Mouse (Mus musculus): ENCODE results near the gene 2900026A02Rik. TPM values are rescaled to one million over a fixed set of nuclear protein-coding genes. Genes with fewer than 3 reads are reported as not detected.

Gene 2900026A02Rik
- total RNA-seq, 1 experiment, result 12.3 TPM

- no peak for DNase-seq (ENCODE audit: low read depth, low spot score)
- no peaks in the 10 kb centered on the region for H3K9me3 ChIP-seq (ENCODE audit: control insufficient read depth, insufficient read depth, low read depth, low read length)
- TF ChIP-seq ZC3H11A (IDR thresholded peaks at IDR 0.05; ENCODE audit: borderline replicate concordance, low read depth, low read length) (no peak), ZNF384 (IDR thresholded peaks at IDR 0.05; ENCODE audit: low read depth, low read length) (no peak), HCFC1 (IDR thresholded peaks at IDR 0.05; ENCODE audit: borderline replicate concordance, insufficient read depth, low read length) (no peak), CHD2 (IDR thresholded peaks at IDR 0.05; ENCODE audit: low read depth, low read length) (no peak), MAFK (IDR thresholded peaks at IDR 0.05; ENCODE audit: insufficient read depth, low read depth, low read length) (no peak)
- H3K27ac ChIP-seq (ENCODE audit: insufficient read depth, low read depth, low read length, poor library complexity, severe bottlenecking), result no peak overlapping the region
- H3K4me1 ChIP-seq (ENCODE audit: control insufficient read depth in 2 of 2, insufficient read depth in 2 of 2, low read length in 2 of 2, poor library complexity in 1 of 2), result peaks cover 0 to 35% of the 10 kb centered on the region in 2 experiments; a peak in 2 of 4 replicates
- H3K36me3 ChIP-seq (ENCODE audit: control insufficient read depth, insufficient read depth, low read length, poor library complexity, severe bottlenecking), result no peaks in the 10 kb centered on the region
- H3K9ac ChIP-seq (ENCODE audit: insufficient read depth, low read depth, low read length, poor library complexity, severe bottlenecking), result no peak overlapping the region; the same call in 1 of the 2 replicates
- no peak overlapping the region for H3K4me3 ChIP-seq (ENCODE audit: insufficient read depth in 1 of 2, low read depth in 1 of 2, low read length in 2 of 2, poor library complexity in 1 of 2, severe bottlenecking in 1 of 2)
- in situ Hi-C loops (cut with MboI; ENCODE audit: low sequenced_read_pairs in 2 of 2, unreplicated experiment in 2 of 2), result loop anchor here in 1 of 2 experiments (10.0 kb wide), 1 partner anchor 46 kb away; no protein-coding TSS in a partner anchor
These were observed 70.0 kb downstream of the 2900026A02Rik start for GRCm38 (mm10) chr5:113150871-113151553.

GRCm38 (mm10) chr5:113149052-113149451, 72.0 kb downstream of the 2900026A02Rik start:
- DNase-seq (ENCODE audit: low read depth, low spot score), result no peak
- TF ChIP-seq HCFC1 (IDR thresholded peaks at IDR 0.05; ENCODE audit: borderline replicate concordance, insufficient read depth, low read length) (no peak), ZC3H11A (IDR thresholded peaks at IDR 0.05; ENCODE audit: borderline replicate concordance, low read depth, low read length) (no peak), MAFK (IDR thresholded peaks at IDR 0.05; ENCODE audit: insufficient read depth, low read depth, low read length) (no peak), ZNF384 (IDR thresholded peaks at IDR 0.05; ENCODE audit: low read depth, low read length) (no peak)
- no peak overlapping the region for H3K4me3 ChIP-seq (ENCODE audit: insufficient read depth in 1 of 2, low read depth in 1 of 2, low read length in 2 of 2, poor library complexity in 1 of 2, severe bottlenecking in 1 of 2)
- no peak overlapping the region for H3K27ac ChIP-seq (ENCODE audit: insufficient read depth, low read depth, low read length, poor library complexity, severe bottlenecking)
- no peaks in the 10 kb centered on the region for H3K36me3 ChIP-seq (ENCODE audit: control insufficient read depth, insufficient read depth, low read length, poor library complexity, severe bottlenecking)
- in situ Hi-C loops (cut with MboI; ENCODE audit: low sequenced_read_pairs in 2 of 2, unreplicated experiment in 2 of 2), result no loop called here
- peaks cover 0 to 28% of the 10 kb centered on the region in 2 experiments; a peak in 2 of 4 replicates for H3K4me1 ChIP-seq (ENCODE audit: control insufficient read depth in 2 of 2, insufficient read depth in 2 of 2, low read length in 2 of 2, poor library complexity in 1 of 2)
- no peaks in the 10 kb centered on the region for H3K9me3 ChIP-seq (ENCODE audit: control insufficient read depth, insufficient read depth, low read depth, low read length)
- no peak overlapping the region for H3K9ac ChIP-seq (ENCODE audit: insufficient read depth, low read depth, low read length, poor library complexity, severe bottlenecking)

- Histone ChIP-seq H3K9me3 (ENCODE audit: control insufficient read depth, insufficient read depth, low read depth, low read length) (no peaks in the 10 kb centered on the region), H3K36me3 (ENCODE audit: control insufficient read depth, insufficient read depth, low read length, poor library complexity, severe bottlenecking) (no peaks in the 10 kb centered on the region), H3K27ac (ENCODE audit: insufficient read depth, low read depth, low read length, poor library complexity, severe bottlenecking) (no peak overlapping the region), H3K9ac (ENCODE audit: insufficient read depth, low read depth, low read length, poor library complexity, severe bottlenecking) (no peak overlapping the region), H3K4me1 (ENCODE audit: control insufficient read depth in 2 of 2, insufficient read depth in 2 of 2, low read length in 2 of 2, poor library complexity in 1 of 2) (peaks cover 0 to 19% of the 10 kb centered on the region in 2 experiments; a peak in 2 of 4 replicates), H3K4me3 (ENCODE audit: insufficient read depth in 1 of 2, low read depth in 1 of 2, low read length in 2 of 2, poor library complexity in 1 of 2, severe bottlenecking in 1 of 2) (no peak overlapping the region)
- in situ Hi-C loops (cut with MboI; ENCODE audit: low sequenced_read_pairs in 2 of 2, unreplicated experiment in 2 of 2), result no loop called here
- TF ChIP-seq CHD2 (IDR thresholded peaks at IDR 0.05; ENCODE audit: low read depth, low read length) (no peak), MAFK (IDR thresholded peaks at IDR 0.05; ENCODE audit: insufficient read depth, low read depth, low read length) (no peak), ZC3H11A (IDR thresholded peaks at IDR 0.05; ENCODE audit: borderline replicate concordance, low read depth, low read length) (no peak), ZNF384 (IDR thresholded peaks at IDR 0.05; ENCODE audit: low read depth, low read length) (no peak), HCFC1 (IDR thresholded peaks at IDR 0.05; ENCODE audit: borderline replicate concordance, insufficient read depth, low read length) (no peak)
- no peak for DNase-seq (ENCODE audit: low read depth, low spot score)
These were observed 73.0 kb downstream of the 2900026A02Rik start for GRCm38 (mm10) chr5:113147994-113148471.

- Histone ChIP-seq H3K27ac (ENCODE audit: insufficient read depth, low read depth, low read length, poor library complexity, severe bottlenecking) (no peak overlapping the region), H3K4me1 (ENCODE audit: control insufficient read depth in 2 of 2, insufficient read depth in 2 of 2, low read length in 2 of 2, poor library complexity in 1 of 2) (peaks cover 0 to 9% of the 10 kb centered on the region in 2 experiments; a peak in 1 of 4 replicates), H3K4me3 (ENCODE audit: insufficient read depth in 1 of 2, low read depth in 1 of 2, low read length in 2 of 2, poor library complexity in 1 of 2, severe bottlenecking in 1 of 2) (no peak overlapping the region), H3K36me3 (ENCODE audit: control insufficient read depth, insufficient read depth, low read length, poor library complexity, severe bottlenecking) (no peaks in the 10 kb centered on the region), H3K9me3 (ENCODE audit: control insufficient read depth, insufficient read depth, low read depth, low read length) (no peaks in the 10 kb centered on the region), H3K9ac (ENCODE audit: insufficient read depth, low read depth, low read length, poor library complexity, severe bottlenecking) (no peak overlapping the region)
- TF ChIP-seq ZC3H11A (IDR thresholded peaks at IDR 0.05; ENCODE audit: borderline replicate concordance, low read depth, low read length), result no peak
- TF ChIP-seq CHD2 (IDR thresholded peaks at IDR 0.05; ENCODE audit: low read depth, low read length), result no peak
- TF ChIP-seq HCFC1 (IDR thresholded peaks at IDR 0.05; ENCODE audit: borderline replicate concordance, insufficient read depth, low read length), result no peak
- no peak for TF ChIP-seq ZNF384 (IDR thresholded peaks at IDR 0.05; ENCODE audit: low read depth, low read length)
- TF ChIP-seq MAFK (IDR thresholded peaks at IDR 0.05; ENCODE audit: insufficient read depth, low read depth, low read length), result no peak
- in situ Hi-C loops (cut with MboI; ENCODE audit: low sequenced_read_pairs in 2 of 2, unreplicated experiment in 2 of 2), result no loop called here
- no peak for DNase-seq (ENCODE audit: low read depth, low spot score)
These were observed 74.4 kb downstream of the 2900026A02Rik start for GRCm38 (mm10) chr5:113146656-113147055.

All from ES-E14 (cell line).